ENCODE assay signal across 43 mouse cellular contexts in the genomic region with DNA sequence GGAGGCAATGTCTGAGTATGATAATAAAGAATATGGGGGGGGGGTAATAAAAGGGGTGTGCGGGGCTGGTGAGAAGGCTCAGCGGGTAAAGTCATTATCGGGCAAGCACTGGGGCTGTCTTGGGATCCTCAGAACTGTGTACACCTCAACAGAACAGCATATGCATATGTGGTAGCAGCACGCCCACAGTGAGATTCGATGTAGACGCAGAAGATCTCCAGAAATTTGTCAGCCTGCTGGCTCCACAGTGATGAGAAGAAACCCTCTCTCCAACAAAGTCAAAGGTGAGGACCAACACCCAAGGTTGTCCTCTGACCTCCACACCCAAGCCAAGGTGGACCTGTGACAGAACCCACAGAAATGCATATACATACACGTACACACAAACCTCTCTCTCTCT. TPM values are rescaled to one million over a fixed set of nuclear protein-coding genes. Genes with fewer than 3 reads are reported as not detected.
"Had no signal": no experiment of that assay in that cellular context is flagged by ENCODE, and none has a peak within 500 bp of the region (broad histone marks: within the 10 kb centered on the region; RNA-seq: fewer than 3 reads in every experiment).

No protein-coding gene starts in this region.

- H3K4me1 ChIP-seq: heart, embryonic 15.5 days; hindbrain, embryonic 13.5 days; hindbrain, embryonic 15.5 days; kidney, embryonic 15.5 days; limb, embryonic 13.5 days; limb, embryonic 15.5 days; liver, embryonic 12.5 days had no signal

- H3K27ac ChIP-seq: gastrocnemius, adult 2 months; heart, embryonic 13.5 days; heart, embryonic 15.5 days; hindbrain, embryonic 13.5 days; hindbrain, embryonic 15.5 days; hindbrain, postnatal 0 days; kidney, embryonic 15.5 days; kidney, postnatal 0 days; limb, embryonic 13.5 days; limb, embryonic 15.5 days; liver, embryonic 12.5 days; liver, embryonic 14.5 days had no signal

- H3K27me3 ChIP-seq: heart, embryonic 15.5 days; hindbrain, embryonic 13.5 days; hindbrain, embryonic 15.5 days; kidney, embryonic 15.5 days; limb, embryonic 15.5 days had no signal

- H3K9me3 ChIP-seq: heart, embryonic 13.5 days; heart, embryonic 15.5 days; hindbrain, embryonic 13.5 days; hindbrain, embryonic 15.5 days; kidney, embryonic 15.5 days; limb, embryonic 13.5 days; limb, embryonic 15.5 days; liver, embryonic 12.5 days had no signal

- DNase-seq: gastrocnemius, adult 2 months; gastrocnemius, postnatal 10 days; gastrocnemius, postnatal 36 days; heart, adult 18-20 months; heart, postnatal 14 days; heart, postnatal 36 days; kidney, adult 11 months; kidney, adult 2 months; kidney, adult 9 months; kidney, postnatal 14 days; kidney, postnatal 36 days; layer of hippocampus, adult 9-11 months; layer of hippocampus, postnatal 36 days; left cerebral cortex, postnatal 4 days had no signal

- H3K4me3 ChIP-seq: gastrocnemius, adult 2 months; heart, embryonic 13.5 days; heart, embryonic 15.5 days; hindbrain, embryonic 13.5 days; hindbrain, embryonic 15.5 days; kidney, embryonic 15.5 days; limb, embryonic 13.5 days; limb, embryonic 15.5 days; liver, embryonic 12.5 days had no signal

- H3K36me3 ChIP-seq: heart, embryonic 13.5 days; heart, embryonic 15.5 days; hindbrain, embryonic 13.5 days; hindbrain, embryonic 15.5 days; kidney, embryonic 15.5 days; limb, embryonic 13.5 days; limb, embryonic 15.5 days; liver, embryonic 12.5 days had no signal

RNA-seq across cellular contexts. Expression of a gene that starts 9.0 kb away (rescaled TPM):
- total RNA-seq: gastrocnemius, adult 2 months; gastrocnemius, postnatal 10 days; gastrocnemius, postnatal 36 days; heart, adult 18-20 months; heart, adult 8-10 months; heart, postnatal 14 days; heart, postnatal 36 days; hematopoietic stem cell, adult 5-6 weeks; liver, adult 2 months had no signal
- polyA plus RNA-seq: heart, embryonic 15.5 days; heart, postnatal 0 days; large intestine, adult 2 months; limb, embryonic 11.5 days; limb, embryonic 15.5 days; liver, adult 2 months; liver, embryonic 12.5 days; liver, embryonic 14.5 days had no signal

RNA-seq across cellular contexts. Expression of a gene that starts 12.2 kb away (rescaled TPM):
- total RNA-seq: gastrocnemius, adult 2 months; gastrocnemius, postnatal 10 days; gastrocnemius, postnatal 36 days; heart, adult 18-20 months; heart, adult 8-10 months; heart, postnatal 36 days; hematopoietic stem cell, adult 5-6 weeks; liver, adult 2 months had no signal
- polyA plus RNA-seq: heart, embryonic 11.5 days; heart, embryonic 13.5 days; heart, embryonic 15.5 days; heart, postnatal 0 days; intestine, embryonic 14.5 days; kidney, postnatal 0 days; limb, embryonic 11.5 days; limb, embryonic 13.5 days; liver, embryonic 12.5 days had no signal

RNA-seq across cellular contexts. Expression of a gene that starts 41.7 kb away (rescaled TPM):
- total RNA-seq: gastrocnemius, adult 2 months; gastrocnemius, postnatal 10 days; gastrocnemius, postnatal 36 days; heart, adult 18-20 months; heart, adult 8-10 months; heart, postnatal 14 days; heart, postnatal 36 days; hematopoietic stem cell, adult 5-6 weeks; hindbrain, postnatal 0 days; layer of hippocampus, adult 18-20 months; layer of hippocampus, adult 8-10 months; layer of hippocampus, postnatal 14 days; layer of hippocampus, postnatal 36 days; left cerebral cortex, adult 18-20 months; left cerebral cortex, adult 8-10 months; left cerebral cortex, postnatal 10 days; left cerebral cortex, postnatal 25 days; left cerebral cortex, postnatal 4 days; liver, adult 2 months had no signal
- polyA plus RNA-seq: heart, embryonic 11.5 days; heart, embryonic 13.5 days; heart, embryonic 15.5 days; heart, postnatal 0 days; hindbrain, embryonic 11.5 days; hindbrain, embryonic 13.5 days; hindbrain, embryonic 15.5 days; hindbrain, postnatal 0 days; intestine, embryonic 14.5 days; intestine, embryonic 16.5 days; kidney, adult 2 months; kidney, embryonic 15.5 days; kidney, postnatal 0 days; large intestine, adult 2 months; limb, embryonic 11.5 days; limb, embryonic 13.5 days; limb, embryonic 15.5 days; liver, adult 2 months; liver, embryonic 12.5 days; liver, embryonic 14.5 days had no signal

RNA-seq across cellular contexts. Expression of a gene that starts 48.5 kb away (rescaled TPM):
- total RNA-seq: gastrocnemius, adult 2 months; gastrocnemius, postnatal 10 days; gastrocnemius, postnatal 36 days; heart, adult 18-20 months; heart, adult 8-10 months; heart, postnatal 14 days; heart, postnatal 36 days; hematopoietic stem cell, adult 5-6 weeks; hindbrain, postnatal 0 days; layer of hippocampus, adult 18-20 months; layer of hippocampus, adult 8-10 months; layer of hippocampus, postnatal 14 days; layer of hippocampus, postnatal 36 days; left cerebral cortex, adult 18-20 months; left cerebral cortex, adult 8-10 months; left cerebral cortex, postnatal 10 days; left cerebral cortex, postnatal 25 days; left cerebral cortex, postnatal 4 days; liver, adult 2 months had no signal
- polyA plus RNA-seq: gonadal fat pad, adult 2 months; heart, embryonic 11.5 days; heart, embryonic 13.5 days; heart, embryonic 15.5 days; heart, postnatal 0 days; hindbrain, embryonic 11.5 days; hindbrain, embryonic 13.5 days; hindbrain, embryonic 15.5 days; hindbrain, postnatal 0 days; intestine, embryonic 14.5 days; intestine, embryonic 16.5 days; kidney, adult 2 months; kidney, embryonic 15.5 days; kidney, postnatal 0 days; large intestine, adult 2 months; limb, embryonic 11.5 days; limb, embryonic 13.5 days; limb, embryonic 15.5 days; liver, adult 2 months; liver, embryonic 12.5 days; liver, embryonic 14.5 days had no signal
